Comparison of ENCODE assay signal across 9 mouse cellular contexts in the genomic region with DNA sequence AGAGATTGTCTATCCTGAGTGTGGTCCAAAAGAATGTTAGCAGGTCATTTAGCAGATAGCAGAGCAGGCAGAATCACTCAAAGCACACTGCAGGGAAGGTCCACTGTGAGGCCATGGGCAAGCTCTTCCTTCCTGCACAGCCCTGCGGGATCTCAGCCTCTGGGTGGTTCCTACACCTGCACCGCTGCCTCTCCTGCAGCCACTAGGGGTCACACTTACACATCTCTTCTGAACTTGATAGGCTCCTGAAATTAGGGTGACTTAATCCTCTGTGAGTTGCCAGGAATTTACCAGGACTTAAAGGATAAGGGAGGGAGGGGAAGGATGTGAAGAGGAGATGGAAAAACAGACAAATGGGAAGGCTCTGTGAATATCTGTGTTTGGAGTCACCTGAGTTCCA.
DNase-seq lines count a peak whose midpoint lies in the region; ATAC-seq and TF ChIP-seq lines count a peak whose summit lies in the region.
"Had no signal": no experiment of that assay in that cellular context is flagged by ENCODE, and none has a peak within 500 bp of the region (broad histone marks: within the 10 kb centered on the region; RNA-seq: fewer than 3 reads in every experiment).

No protein-coding gene starts in this region.

- DNase-seq in spleen, postnatal 36 days (ENCODE audit: low spot score in 2 of 2), result peak; percentile 3 to 15
- no peak for DNase-seq in spleen, postnatal 4 days (ENCODE audit: low spot score in 2 of 2)
- peak; percentile 73 for DNase-seq in kidney, postnatal 10 days
- peak; percentile 32 for DNase-seq in liver, adult 2 months (ENCODE audit: extremely low read depth, low read depth, low spot score)
- peak; percentile 56 for DNase-seq in neural tube, embryonic 10.5 days (ENCODE audit: extremely low spot score, low spot score)
- DNase-seq in thymus, adult 2 months, result peak; percentile 43

- no peak for TF ChIP-seq POLR2A in liver, adult 2 months (IDR thresholded peaks at IDR 0.05; ENCODE audit: extremely low read depth, insufficient read depth, low read length)
- no peak for TF ChIP-seq POLR2A in thymus, adult 2 months (IDR thresholded peaks at IDR 0.05; ENCODE audit: control insufficient read depth, extremely low read depth, insufficient read depth, low read length, poor library complexity)

- H3K4me2 ChIP-seq in heart, embryonic 16.5 days (ENCODE audit: low read depth, low read length), result no peak overlapping the region

- no peaks in the 10 kb centered on the region for H3K4me1 ChIP-seq in heart, embryonic 16.5 days (ENCODE audit: control insufficient read depth, insufficient read depth, low read length)
- H3K4me1 ChIP-seq in liver, adult 2 months (ENCODE audit: control insufficient read depth, insufficient read depth, low read length), result no peaks in the 10 kb centered on the region
- no peaks in the 10 kb centered on the region for H3K4me1 ChIP-seq in thymus, adult 2 months (replicated peaks; ENCODE audit: control insufficient read depth, insufficient read depth, low read length)

- peak; percentile 78 for TF ChIP-seq CTCF in liver, adult 2 months (IDR thresholded peaks at IDR 0.05; ENCODE audit: low read depth, low read length)
- TF ChIP-seq CTCF in thymus, adult 2 months (IDR thresholded peaks at IDR 0.05; ENCODE audit: borderline replicate concordance, control insufficient read depth, extremely low read depth, insufficient read depth, low read length, poor library complexity), result 0 out of 2 replicates have a peak, but pooled peaks have one; percentile 34

- H3K27me3 ChIP-seq in heart, embryonic 16.5 days (ENCODE audit: control insufficient read depth, insufficient read depth, low read length), result no peaks in the 10 kb centered on the region
- no peaks in the 10 kb centered on the region for H3K27me3 ChIP-seq in liver, adult 2 months (ENCODE audit: control insufficient read depth, insufficient read depth, low read length)
- no peaks in the 10 kb centered on the region for H3K27me3 ChIP-seq in thymus, adult 2 months (ENCODE audit: control insufficient read depth, insufficient read depth, low read length)

- 4% methylated on average over 2 of the region's 2 CpGs for WGBS in heart, embryonic 16.5 days
- WGBS in liver, adult 2 months, result 3% methylated on average over 2 of the region's 2 CpGs
- 5% methylated on average over 2 of the region's 2 CpGs for WGBS in thymus, adult 2 months

- no peak overlapping the region for H3K27ac ChIP-seq in heart, embryonic 16.5 days (ENCODE audit: low read length)
- no peak overlapping the region for H3K27ac ChIP-seq in liver, adult 2 months (replicated peaks; ENCODE audit: insufficient read depth, low read depth, low read length)
- H3K27ac ChIP-seq in thymus, adult 2 months (ENCODE audit: control insufficient read depth, insufficient read depth, low read length), result no peak overlapping the region

- no peaks in the 10 kb centered on the region for H3K79me2 ChIP-seq in liver, adult 2 months (ENCODE audit: control insufficient read depth, insufficient read depth, low read length)

- ATAC-seq in common myeloid progenitor, adult 5-6 weeks (replicated peaks; ENCODE audit: low read depth, poor library complexity, severe bottlenecking), result peak; percentile 83
- ATAC-seq in heart, embryonic 16.5 days (replicated peaks; ENCODE audit: extremely low read depth, insufficient read depth, low FRiP score), result peak; percentile 23; the same call in 1 of the 2 replicates

- no peak overlapping the region for H3K4me3 ChIP-seq in heart, embryonic 16.5 days (ENCODE audit: low read length)
- H3K4me3 ChIP-seq in liver, adult 2 months (ENCODE audit: insufficient read depth, low read depth, low read length), result no peak overlapping the region
- no peak overlapping the region for H3K4me3 ChIP-seq in thymus, adult 2 months (ENCODE audit: control insufficient read depth, insufficient read depth, low read length)
- H3K4me3 ChIP-seq: myocyte had no signal

- no peak overlapping the region for H3K9ac ChIP-seq in heart, embryonic 16.5 days (ENCODE audit: low read length)
- H3K9ac ChIP-seq in liver, adult 2 months (ENCODE audit: low read depth, low read length), result no peak overlapping the region

- no peaks in the 10 kb centered on the region for H3K36me3 ChIP-seq in heart, embryonic 16.5 days (ENCODE audit: control insufficient read depth, insufficient read depth)
- no peaks in the 10 kb centered on the region for H3K36me3 ChIP-seq in liver, adult 2 months (ENCODE audit: control insufficient read depth, insufficient read depth, low read length)
- no peaks in the 10 kb centered on the region for H3K36me3 ChIP-seq in thymus, adult 2 months (ENCODE audit: control insufficient read depth, insufficient read depth, low read length)

- H3K9me3 ChIP-seq in heart, embryonic 16.5 days (replicated peaks; ENCODE audit: control insufficient read depth, low read length), result no peaks in the 10 kb centered on the region

Comparison
In these comparisons a context has a peak if more than half of its experiments do, and no peak if none do; other contexts are left out.
1. DNase-seq: peak in spleen, postnatal 36 days (2 of 2), kidney, postnatal 10 days (single experiment), liver, adult 2 months (single experiment), neural tube, embryonic 10.5 days (single experiment) and thymus, adult 2 months (single experiment); none in spleen, postnatal 4 days (0 of 2).